Mouse (Mus musculus) CH12.LX (cell line): ENCODE results near the gene Sema3f. TPM values are rescaled to one million over a fixed set of nuclear protein-coding genes. Genes with fewer than 3 reads are reported as not detected.

Source experiments
- DNase-seq: peaks from one replicate; pipeline ENCODE4 v3.0.0-alpha.2; 2013; ENCODE audit errors: extremely low read depth
- H3K27ac ChIP-seq: 2 replicates; pipeline ENCODE4 v1.5.1; 2012; ENCODE audit warnings: low read depth, mild to moderate bottlenecking, control low read depth, moderate library complexity; ENCODE audit not compliant: insufficient read depth
- H3K27me3 ChIP-seq: replicated peaks from 2 replicates; pipeline ENCODE3; 2012; ENCODE audit warnings: inconsistent platforms
- H3K36me3 ChIP-seq, 2 experiments: replicated peaks in 1 of 2; 2 replicates each; pipeline versions ENCODE3 to v1.6.1; 2012; ENCODE audit warnings: inconsistent platforms in 1 of 2, low read length in 1 of 2, mild to moderate bottlenecking in 1 of 2, mixed read lengths in 1 of 2, moderate library complexity in 1 of 2; ENCODE audit not compliant: control insufficient read depth in 1 of 2, insufficient read depth in 1 of 2
- H3K4me1 ChIP-seq, 2 experiments: 2 replicates each; pipeline ENCODE4 v1.6.1; 2012; ENCODE audit warnings: inconsistent platforms in 1 of 2, moderate library complexity in 1 of 2; ENCODE audit not compliant: insufficient read depth in 2 of 2, control insufficient read depth in 1 of 2
- H3K4me2 ChIP-seq: 2 replicates; pipeline ENCODE4 v1.6.1; 2012; ENCODE audit warnings: low read depth, mild to moderate bottlenecking, control low read depth; ENCODE audit not compliant: poor library complexity, insufficient read depth, severe bottlenecking
- H3K4me3 ChIP-seq, 3 experiments: fragments of 150-350 bp in 1 of 3; sonication (generic) in 1 of 3; replicated peaks in 1 of 3; 2 replicates each; pipeline versions ENCODE3 to v1.5.1; 2011 to 2012; ENCODE audit warnings: low read depth in 2 of 3, low read length in 2 of 3, mild to moderate bottlenecking in 2 of 3, moderate library complexity in 2 of 3, control low read depth in 1 of 3, improper control_type of control experiment in 1 of 3, inconsistent platforms in 1 of 3, mixed read lengths in 1 of 3; ENCODE audit not compliant: poor library complexity in 1 of 3
- H3K79me2 ChIP-seq: replicated peaks from 2 replicates; pipeline ENCODE4 v1.6.1; 2012; ENCODE audit warnings: mild to moderate bottlenecking, moderate library complexity; ENCODE audit not compliant: control insufficient read depth, poor library complexity, insufficient read depth, severe bottlenecking; ENCODE audit errors: extremely low read depth
- H3K9ac ChIP-seq: 2 replicates; pipeline ENCODE4 v1.6.1; 2012; ENCODE audit warnings: low read depth, mild to moderate bottlenecking, control low read depth, moderate library complexity; ENCODE audit not compliant: insufficient read depth
- H3K9me3 ChIP-seq: replicated peaks from 2 replicates; pipeline ENCODE3; 2012; ENCODE audit warnings: low read length, inconsistent platforms, mixed read lengths
- BHLHE40 ChIP-seq: IDR thresholded peaks from 2 replicates; pipeline ENCODE4 v1.6.1; 2011; ENCODE audit warnings: mild to moderate bottlenecking, low read depth, low read length, improper control_type of control experiment
- CHD2 ChIP-seq: IDR thresholded peaks from 2 replicates; pipeline ENCODE4 v1.6.1; 2011; ENCODE audit warnings: low read length, improper control_type of control experiment
- CTCF ChIP-seq, 2 experiments: IDR thresholded peaks in 1 of 2; conservative IDR thresholded peaks in 1 of 2; 2 replicates each; pipeline ENCODE4 v1.5.1; 2011 to 2012; ENCODE audit warnings: low read depth in 2 of 2, low read length in 2 of 2, improper control_type of control experiment in 1 of 2, inconsistent platforms in 1 of 2, mild to moderate bottlenecking in 1 of 2, moderate library complexity in 1 of 2
- E2F4 ChIP-seq: IDR thresholded peaks from 2 replicates; pipeline ENCODE4 v1.6.1; 2011; ENCODE audit warnings: low read depth, low read length, improper control_type of control experiment; ENCODE audit not compliant: insufficient replicate concordance
- ELF1 ChIP-seq: IDR thresholded peaks from 2 replicates; pipeline ENCODE4 v1.6.1; 2014; ENCODE audit warnings: low read depth, mild to moderate bottlenecking, inconsistent platforms, low read length, improper control_type of control experiment
- EP300 ChIP-seq: IDR thresholded peaks from 2 replicates; pipeline ENCODE4 v1.6.1; 2011; ENCODE audit warnings: low read length, improper control_type of control experiment
- ETS1 ChIP-seq: conservative IDR thresholded peaks from 2 replicates; pipeline ENCODE4 v1.6.1; 2012; ENCODE audit warnings: low read depth, mild to moderate bottlenecking, inconsistent platforms, low read length, improper control_type of control experiment, moderate library complexity
- GABPA ChIP-seq: IDR thresholded peaks from 2 replicates; pipeline ENCODE4 v1.6.1; 2012; ENCODE audit warnings: low read depth, low read length, improper control_type of control experiment, inconsistent platforms; ENCODE audit not compliant: insufficient replicate concordance
- HCFC1 ChIP-seq: IDR thresholded peaks from 2 replicates; pipeline ENCODE4 v1.6.1; 2012; ENCODE audit warnings: low read depth, mild to moderate bottlenecking, inconsistent platforms, low read length, improper control_type of control experiment
- IRF4 ChIP-seq: IDR thresholded peaks from 2 replicates; pipeline ENCODE4 v1.6.1; 2014; ENCODE audit warnings: low read depth, mild to moderate bottlenecking, inconsistent platforms, low read length, improper control_type of control experiment
- JUND ChIP-seq: conservative IDR thresholded peaks from 2 replicates; pipeline ENCODE4 v1.6.1; 2011; ENCODE audit warnings: low read depth, low read length, improper control_type of control experiment
- KAT2A ChIP-seq: IDR thresholded peaks from 2 replicates; pipeline ENCODE4 v1.6.1; 2012; ENCODE audit warnings: low read length, improper control_type of control experiment, inconsistent platforms; ENCODE audit not compliant: insufficient replicate concordance
- MAFK ChIP-seq: IDR thresholded peaks from 2 replicates; pipeline ENCODE4 v1.6.1; 2011; ENCODE audit warnings: low read length, improper control_type of control experiment; ENCODE audit not compliant: insufficient replicate concordance
- MAZ ChIP-seq: IDR thresholded peaks from 2 replicates; pipeline ENCODE4 v1.6.1; 2012; ENCODE audit warnings: low read depth, mild to moderate bottlenecking, inconsistent platforms, low read length, improper control_type of control experiment, moderate library complexity
- MEF2A ChIP-seq: IDR thresholded peaks from 2 replicates; pipeline ENCODE4 v1.6.1; 2014; ENCODE audit warnings: low read depth, mild to moderate bottlenecking, inconsistent platforms, low read length, improper control_type of control experiment, borderline replicate concordance
- MXI1 ChIP-seq: IDR thresholded peaks from 2 replicates; pipeline ENCODE4 v1.6.1; 2011; ENCODE audit warnings: mild to moderate bottlenecking, low read depth, low read length, improper control_type of control experiment
- POLR2A ChIP-seq: IDR thresholded peaks from 2 replicates; pipeline ENCODE4 v1.6.1; 2011; ENCODE audit warnings: low read depth, mild to moderate bottlenecking, improper control_type of control experiment, low read length
- RAD21 ChIP-seq: IDR thresholded peaks from 2 replicates; pipeline ENCODE4 v1.6.1; 2011; ENCODE audit warnings: low read depth, mild to moderate bottlenecking, low read length, improper control_type of control experiment, moderate library complexity
- RCOR1 ChIP-seq: conservative IDR thresholded peaks from 2 replicates; pipeline ENCODE4 v1.6.1; 2012; ENCODE audit warnings: low read depth, mild to moderate bottlenecking, inconsistent platforms, low read length, improper control_type of control experiment
- SIN3A ChIP-seq: IDR thresholded peaks from 2 replicates; pipeline ENCODE4 v1.6.1; 2012; ENCODE audit warnings: low read length, improper control_type of control experiment, inconsistent platforms
- SMC3 ChIP-seq: IDR thresholded peaks from 2 replicates; pipeline ENCODE4 v1.6.1; 2011; ENCODE audit warnings: low read depth, low read length, improper control_type of control experiment
- TCF12 ChIP-seq: IDR thresholded peaks from 2 replicates; pipeline ENCODE4 v1.6.1; 2014; ENCODE audit warnings: low read depth, mild to moderate bottlenecking, inconsistent platforms, low read length, improper control_type of control experiment
- USF1 ChIP-seq: IDR thresholded peaks from 2 replicates; pipeline ENCODE4 v1.6.1; 2014; ENCODE audit warnings: low read depth, mild to moderate bottlenecking, inconsistent platforms, low read length, improper control_type of control experiment
- ZC3H11A ChIP-seq: IDR thresholded peaks from 2 replicates; pipeline ENCODE4 v1.6.1; 2012; ENCODE audit warnings: low read depth, mild to moderate bottlenecking, inconsistent platforms, low read length, improper control_type of control experiment
- ZNF384 ChIP-seq: IDR thresholded peaks from 2 replicates; pipeline ENCODE4 v1.6.1; 2012; ENCODE audit warnings: low read depth, low read length, improper control_type of control experiment, inconsistent platforms
- dilution Hi-C: fragments of 300-500 bp; cut with MboI; formaldehyde crosslinking; loops from 2 replicates; pipeline ENCODE4 v1.14.3; 2020; ENCODE audit warnings: low sequenced_read_pairs; ENCODE audit not compliant: extremely low pct_unique_long_range_greater_than_20kb, extremely low pct_ligation_motif_present
- in situ Hi-C: fragments of 300-500 bp; cut with MboI; formaldehyde crosslinking; loops from 3 replicates; pipeline ENCODE4 v1.14.3; 2019; ENCODE audit warnings: low sequenced_read_pairs, low pct_ligation_motif_present, low pct_unique_long_range_greater_than_20kb, mixed read lengths
- polyA plus RNA-seq: library from polyadenylated mRNA; unstranded; fragments of >175 nt; gene quantifications from 2 replicates; pipeline ENCODE4 v1.2.1, GENCODE M21; 2012; ENCODE audit warnings: low read depth; ENCODE audit not compliant: insufficient read length
- total RNA-seq, 2 experiments: library from RNA; depleted of rRNA; stranded (reverse); fragments of 300-350 nt in 1 of 2; fragments of >200 nt in 1 of 2; gene quantifications; 2 replicates each; pipeline ENCODE4 v1.2.3; 2012 to 2014

Sema3f gene
- total and polyA plus RNA-seq, 3 experiments = 0.24 to 1.1 (median 0.36) TPM

- H3K4me3 ChIP-seq = no peak overlapping the region
- in situ Hi-C loops = no loop called here
- TF ChIP-seq JUND (no peak), HCFC1 (0 out of 2 replicates have a peak, but pooled peaks have one; percentile 19), ETS1 (no peak), ZC3H11A (peak; percentile 53), KAT2A (no peak), RCOR1 (peak; percentile 33; the same call in 1 of the 2 replicates), MAFK (no peak), POLR2A (no peak), TCF12 (no peak), MAZ (peak; percentile 85), MXI1 (no peak), SIN3A (peak; percentile 65; the same call in 1 of the 2 replicates), GABPA (no peak), BHLHE40 (0 out of 2 replicates have a peak, but pooled peaks have one; percentile 39), ZNF384 (peak; percentile 52), IRF4 (peak; percentile 60; the same call in 1 of the 2 replicates), RAD21 (peak; percentile 91), CTCF (conservative IDR thresholded peaks at IDR 0.05 in 1 of 2, IDR thresholded peaks at IDR 0.05 in 1 of 2; ENCODE audit: low read depth in 2 of 2, low read length in 2 of 2) (peak; percentile 49 to 98), EP300 (peak; percentile 9; the same call in 1 of the 2 replicates), MEF2A (no peak), E2F4 (no peak), USF1 (no peak), ELF1 (peak; percentile 22; the same call in 1 of the 2 replicates), CHD2 (no peak), SMC3 (peak; percentile 94)
- peak overlapping the region; percentile 96 for H3K4me2 ChIP-seq
- no peak overlapping the region for H3K27ac ChIP-seq
- H3K27me3 ChIP-seq = peaks cover 25% of the 10 kb centered on the region
- DNase-seq = peak; percentile 83
- H3K9ac ChIP-seq = peak overlapping the region; percentile 66; the same call in 1 of the 2 replicates
- peaks cover 4 to 31% of the 10 kb centered on the region in 2 experiments for H3K4me1 ChIP-seq
- H3K9me3 ChIP-seq = no peaks in the 10 kb centered on the region
- H3K36me3 ChIP-seq = no peaks in the 10 kb centered on the region
- no peaks in the 10 kb centered on the region for H3K79me2 ChIP-seq
- dilution Hi-C loops = no loop called here
Measured at GRCm38 (mm10) chr9:107645577-107645976, 64.7 kb downstream of the Sema3f start.
